Mouse (Mus musculus) T-helper 2 cell (primary cell): ENCODE results near the gene Dnlz.

Experiments
- in situ Hi-C: fragments of 300-600 bp; cut with MboI, MseI; formaldehyde crosslinking; loops from one replicate; pipeline ENCODE4 v1.15.1; 2025; ENCODE audit warnings: high pct_unique_total_duplicates

Dnlz gene

GRCm38 (mm10) chr2:26357484-26357883, 5.6 kb upstream of the Dnlz start:
- in situ Hi-C loops = no loop called here

- in situ Hi-C loops = no loop called here
These were observed 4.8 kb upstream of the Dnlz start for GRCm38 (mm10) chr2:26356678-26357077.

- in situ Hi-C loops = no loop called here
These were observed 4.3 kb upstream of the Dnlz start for GRCm38 (mm10) chr2:26356231-26356630.

GRCm38 (mm10) chr2:26354401-26354800, 2.5 kb upstream of the Dnlz start:
- in situ Hi-C loops = no loop called here

- in situ Hi-C loops = no loop called here
These were observed 1.4 kb upstream of the Dnlz start for GRCm38 (mm10) chr2:26353066-26353980.

GRCm38 (mm10) chr2:26352291-26352910, 491 bp upstream of the Dnlz start:
- in situ Hi-C loops = no loop called here

GRCm38 (mm10) chr2:26348241-26348640, 3.7 kb downstream of the Dnlz start:
- in situ Hi-C loops = no loop called here

GRCm38 (mm10) chr2:26342609-26343490, 9.1 kb downstream of the Dnlz start:
- in situ Hi-C loops = no loop called here

GRCm38 (mm10) chr2:26342044-26342443, 9.9 kb downstream of the Dnlz start:
- in situ Hi-C loops = no loop called here

GRCm38 (mm10) chr2:26341510-26341981, 10.4 kb downstream of the Dnlz start:
- in situ Hi-C loops = no loop called here

GRCm38 (mm10) chr2:26339204-26339551, 12.7 kb downstream of the Dnlz start:
- in situ Hi-C loops = no loop called here

GRCm38 (mm10) chr2:26338302-26339203, 13.4 kb downstream of the Dnlz start:
- in situ Hi-C loops = no loop called here

- in situ Hi-C loops = no loop called here
These were observed 21.2 kb downstream of the Dnlz start for GRCm38 (mm10) chr2:26330702-26331101.

- in situ Hi-C loops = no loop called here
These were observed 21.8 kb downstream of the Dnlz start for GRCm38 (mm10) chr2:26330056-26330468.

GRCm38 (mm10) chr2:26329402-26329801, 22.5 kb downstream of the Dnlz start:
- in situ Hi-C loops = loop anchor here (10.0 kb wide), 1 partner anchor 245 kb away; no protein-coding TSS in a partner anchor

GRCm38 (mm10) chr2:26327852-26328251, 24.1 kb downstream of the Dnlz start:
- in situ Hi-C loops = loop anchor here (10.0 kb wide), 1 partner anchor 247 kb away; no protein-coding TSS in a partner anchor

- in situ Hi-C loops = loop anchor here (10.0 kb wide), 1 partner anchor 249 kb away; no protein-coding TSS in a partner anchor
These were observed 26.3 kb downstream of the Dnlz start for GRCm38 (mm10) chr2:26325386-26326181.

- in situ Hi-C loops = loop anchor here (10.0 kb wide), 1 partner anchor 250 kb away; no protein-coding TSS in a partner anchor
These were observed 27.0 kb downstream of the Dnlz start for GRCm38 (mm10) chr2:26324917-26325316.

GRCm38 (mm10) chr2:26323589-26324325, 28.2 kb downstream of the Dnlz start:
- in situ Hi-C loops = loop anchor here (10.0 kb wide), 1 partner anchor 251 kb away; no protein-coding TSS in a partner anchor
